Mouse (Mus musculus) liver, embryonic 14.5 days (tissue): Measurements from ENCODE around the gene Pgap2. TPM values are rescaled to one million over a fixed set of nuclear protein-coding genes. Genes with fewer than 3 reads are reported as not detected.
A peak's percentile ranks its signal among the peaks of the same experiment; 100 is the strongest.

Experiments
- ATAC-seq: fragments of 200-750 bp; cut with Nextera tagmentation; 2 replicates; pipeline ENCODE4 v1.8.0; 2017; ENCODE audit warnings: moderate number of reproducible peaks, mild to moderate bottlenecking, moderate library complexity; ENCODE audit not compliant: insufficient read depth
- DNase-seq, 3 experiments: peaks; one replicate each; pipeline ENCODE4 v3.0.0-alpha.2; 2012 to 2013; ENCODE audit warnings: low read depth in 3 of 3, low spot score in 3 of 3
- H3K27ac ChIP-seq: fragments of 300-500 bp; sonication (generic); 2 replicates; pipeline ENCODE4 v1.5.1; 2014; ENCODE audit warnings: moderate library complexity, mild to moderate bottlenecking, control low read depth, inconsistent platforms
- H3K27me3 ChIP-seq: fragments of 300-500 bp; sonication (generic); 2 replicates; pipeline ENCODE4 v1.6.1; 2014; ENCODE audit warnings: mild to moderate bottlenecking, low read length, moderate library complexity; ENCODE audit not compliant: control insufficient read depth, insufficient read depth
- H3K36me3 ChIP-seq: fragments of 300-500 bp; sonication (generic); replicated peaks from 2 replicates; pipeline ENCODE4 v1.6.1; 2014; ENCODE audit warnings: low read depth; ENCODE audit not compliant: control insufficient read depth, insufficient read depth
- H3K4me1 ChIP-seq, 2 experiments: fragments of 200-500 bp in 1 of 2; fragments of 300-500 bp in 1 of 2; sonication (generic) in 1 of 2; replicated peaks; 2 replicates each; pipeline ENCODE4 v1.6.1; 2012 to 2014; ENCODE audit warnings: antibody characterized with exemption in 1 of 2, inconsistent platforms in 1 of 2, low read length in 1 of 2; ENCODE audit not compliant: control insufficient read depth in 2 of 2, insufficient read depth in 2 of 2
- H3K4me2 ChIP-seq: fragments of 300-500 bp; sonication (generic); 2 replicates; pipeline ENCODE4 v1.6.1; 2014; ENCODE audit warnings: low read depth, mild to moderate bottlenecking, control low read depth, moderate library complexity
- H3K4me3 ChIP-seq, 2 experiments: fragments of 200-500 bp in 1 of 2; fragments of 300-500 bp in 1 of 2; sonication (generic) in 1 of 2; 2 replicates each; pipeline ENCODE4 v1.5.1; 2012 to 2014; ENCODE audit warnings: low read depth in 2 of 2, low read length in 2 of 2, mild to moderate bottlenecking in 2 of 2, control low read depth in 1 of 2, inconsistent platforms in 1 of 2, moderate library complexity in 1 of 2; ENCODE audit not compliant: insufficient read depth in 1 of 2
- H3K9ac ChIP-seq: fragments of 300-500 bp; sonication (generic); replicated peaks from 2 replicates; pipeline ENCODE4 v1.6.1; 2014; ENCODE audit warnings: mild to moderate bottlenecking, control low read depth, moderate library complexity
- H3K9me3 ChIP-seq: fragments of 300-500 bp; sonication (generic); 2 replicates; pipeline ENCODE4 v1.6.1; 2016; ENCODE audit warnings: low read length, mixed read lengths; ENCODE audit not compliant: control insufficient read depth
- CTCF ChIP-seq: IDR thresholded peaks from 2 replicates; pipeline ENCODE4 v1.5.1; 2016; ENCODE audit warnings: antibody characterized with exemption, low read depth, control low read depth
- EP300 ChIP-seq: IDR thresholded peaks from 2 replicates; pipeline ENCODE4 v1.6.1; 2016; ENCODE audit warnings: antibody characterized with exemption, low read depth
- WGBS: fragments of 180-500 bp; shearing (Covaris S2); extraction: QIAGEN DNeasy Blood & Tissue Kit; methylation state at CpG from one replicate; pipeline ENCODE4 v1.1.7; 2014; ENCODE audit not compliant: insufficient replicate concordance; 5-methylcytosine and 5-hydroxymethylcytosine counted together
- polyA plus RNA-seq, 2 experiments: library from polyadenylated mRNA; depleted of rRNA in 1 of 2; stranded (reverse) in 1 of 2; unstranded in 1 of 2; fragments of >200 nt; fragmentation: Nextera tagmentation in 1 of 2; extraction: Ambion mirVana in 1 of 2; gene quantifications; 2 replicates each; pipeline versions ENCODE4 v1.2.1 to v1.2.3; 2012 to 2014

The Pgap2 gene
- polyA plus RNA-seq, 2 experiments, result 14.5 to 18.0 TPM

GRCm38 (mm10) chr7:102200996-102201785 lies 8.8 kb upstream of the Pgap2 start:
- Histone ChIP-seq H3K4me2 (no peak overlapping the region), H3K27ac (no peak overlapping the region), H3K9me3 (no peaks in the 10 kb centered on the region), H3K4me3 (no peak overlapping the region), H3K4me1 (peaks cover 13 to 21% of the 10 kb centered on the region in 2 experiments), H3K36me3 (no peaks in the 10 kb centered on the region), H3K9ac (no peak overlapping the region), H3K27me3 (no peaks in the 10 kb centered on the region)
- ATAC-seq, result no peak
- DNase-seq, result no peak
- no peak for TF ChIP-seq CTCF
- TF ChIP-seq EP300, result no peak

DNA sequence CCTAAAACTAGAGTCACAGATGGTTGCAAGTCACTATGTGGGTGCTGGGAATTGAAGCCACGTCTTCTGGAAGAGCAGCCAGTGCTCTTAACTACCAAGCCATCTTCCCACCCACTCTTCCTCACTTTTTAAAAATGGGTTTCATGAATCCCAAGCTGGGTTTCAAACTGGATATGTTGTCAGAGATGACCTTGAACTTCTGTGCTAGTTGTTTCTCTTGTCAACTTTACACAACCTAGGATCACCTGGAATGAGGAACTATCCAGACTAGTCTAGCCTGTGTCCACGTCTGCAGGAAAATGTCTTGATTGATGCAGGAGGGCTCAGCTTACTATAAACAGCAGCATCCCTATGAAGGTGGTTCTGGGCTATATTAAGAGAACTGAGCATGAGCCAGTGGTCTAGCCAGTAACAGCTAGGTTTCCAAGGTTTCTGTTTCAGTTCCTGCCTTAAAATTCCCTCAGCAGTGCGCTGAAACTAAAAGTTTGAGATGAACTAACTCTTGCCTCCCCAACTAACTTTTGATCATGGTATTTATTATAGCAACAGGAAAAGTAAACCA lies 5.6 kb upstream of the Pgap2 start:
- Histone ChIP-seq H3K4me3 (no peak overlapping the region), H3K4me1 (peaks cover 29 to 30% of the 10 kb centered on the region in 2 experiments), H3K27ac (no peak overlapping the region), H3K27me3 (no peaks in the 10 kb centered on the region), H3K4me2 (peak overlapping the region; percentile 22; the same call in 1 of the 2 replicates), H3K36me3 (no peaks in the 10 kb centered on the region), H3K9me3 (no peaks in the 10 kb centered on the region), H3K9ac (no peak overlapping the region)
- no peak for DNase-seq
- TF ChIP-seq EP300 (no peak), CTCF (no peak)
- no peak for ATAC-seq
- 79% methylated on average over 3 of the region's 3 CpGs for WGBS

DNA sequence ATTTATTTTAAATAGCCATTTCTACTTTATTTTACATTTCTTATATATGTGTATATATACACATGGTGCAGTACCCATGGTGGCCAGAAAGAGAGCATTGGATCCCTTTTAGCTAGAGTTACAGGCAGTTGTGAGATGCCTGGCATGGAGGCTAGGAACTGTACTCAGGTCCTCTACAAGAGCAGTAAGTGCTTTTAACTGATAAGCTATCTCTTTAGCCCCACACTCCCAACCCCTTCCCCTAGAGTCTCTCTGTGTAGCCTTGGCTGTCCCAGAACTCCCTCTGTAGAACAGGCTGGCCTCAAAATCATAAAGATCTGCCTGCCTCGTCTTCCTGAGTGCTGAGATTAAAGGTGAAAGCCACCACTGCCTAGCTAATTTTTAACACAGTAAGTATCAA lies 4.4 kb upstream of the Pgap2 start:
- H3K36me3 ChIP-seq, result no peaks in the 10 kb centered on the region
- ATAC-seq (no peak), DNase-seq (peak; percentile 30 to 57 (median 51))
- no peaks in the 10 kb centered on the region for H3K27me3 ChIP-seq
- 8% methylated on average over 1 of the region's 1 CpGs for WGBS
- peak overlapping the region; percentile 24 for H3K4me2 ChIP-seq
- TF ChIP-seq EP300, result peak; percentile 64
- TF ChIP-seq CTCF, result peak; percentile 36
- no peak overlapping the region for H3K9ac ChIP-seq
- H3K27ac ChIP-seq, result peak overlapping the region; percentile 15; the same call in 1 of the 2 replicates
- H3K4me1 ChIP-seq, result peaks cover 29 to 30% of the 10 kb centered on the region in 2 experiments
- H3K4me3 ChIP-seq, result no peak overlapping the region
- H3K9me3 ChIP-seq, result no peaks in the 10 kb centered on the region

- no peaks in the 10 kb centered on the region for H3K27me3 ChIP-seq
- TF ChIP-seq EP300, result no peak
- TF ChIP-seq CTCF, result no peak
- 40% methylated on average over 4 of the region's 4 CpGs for WGBS
- no peak for ATAC-seq
- peak overlapping the region; percentile 87 for H3K9ac ChIP-seq
- H3K4me2 ChIP-seq, result peak overlapping the region; percentile 78
- no peaks in the 10 kb centered on the region for H3K36me3 ChIP-seq
- DNase-seq, result no peak
- no peaks in the 10 kb centered on the region for H3K9me3 ChIP-seq
- H3K27ac ChIP-seq, result no peak overlapping the region
- peak overlapping the region; percentile 91 for H3K4me3 ChIP-seq
- peaks cover 29% of the 10 kb centered on the region in 2 experiments for H3K4me1 ChIP-seq
Measured at GRCm38 (mm10) chr7:102208806-102209363, 1.1 kb upstream of the Pgap2 start.

- Histone ChIP-seq H3K4me3 (peak overlapping the region; percentile 90 to 91), H3K27ac (peak overlapping the region; percentile 77), H3K27me3 (no peaks in the 10 kb centered on the region), H3K4me2 (peak overlapping the region; percentile 80), H3K36me3 (no peaks in the 10 kb centered on the region), H3K9ac (peak overlapping the region; percentile 72), H3K4me1 (peaks cover 14 to 17% of the 10 kb centered on the region in 2 experiments), H3K9me3 (no peaks in the 10 kb centered on the region)
- no peak for ATAC-seq
- DNase-seq, result no peak
- no peak for TF ChIP-seq CTCF
- TF ChIP-seq EP300, result no peak
- 55% methylated on average over 3 of the region's 3 CpGs for WGBS
Measured at GRCm38 (mm10) chr7:102211071-102211470, 1.1 kb downstream of the Pgap2 start.
